Mouse (Mus musculus) CH12.LX (cell line): ENCODE data around the gene Ppp1r11. TPM values are rescaled to one million over a fixed set of nuclear protein-coding genes. Genes with fewer than 3 reads are reported as not detected.

ENCODE experiments used
- DNase-seq: peaks from one replicate; pipeline ENCODE4 v3.0.0-alpha.2; 2013; ENCODE audit errors: extremely low read depth
- H3K27ac ChIP-seq: 2 replicates; pipeline ENCODE4 v1.5.1; 2012; ENCODE audit warnings: low read depth, mild to moderate bottlenecking, control low read depth, moderate library complexity; ENCODE audit not compliant: insufficient read depth
- H3K27me3 ChIP-seq: replicated peaks from 2 replicates; pipeline ENCODE3; 2012; ENCODE audit warnings: inconsistent platforms
- H3K36me3 ChIP-seq, 2 experiments: replicated peaks in 1 of 2; 2 replicates each; pipeline versions ENCODE3 to v1.6.1; 2012; ENCODE audit warnings: inconsistent platforms in 1 of 2, low read length in 1 of 2, mild to moderate bottlenecking in 1 of 2, mixed read lengths in 1 of 2, moderate library complexity in 1 of 2; ENCODE audit not compliant: control insufficient read depth in 1 of 2, insufficient read depth in 1 of 2
- H3K4me1 ChIP-seq, 2 experiments: 2 replicates each; pipeline ENCODE4 v1.6.1; 2012; ENCODE audit warnings: inconsistent platforms in 1 of 2, moderate library complexity in 1 of 2; ENCODE audit not compliant: insufficient read depth in 2 of 2, control insufficient read depth in 1 of 2
- H3K4me2 ChIP-seq: 2 replicates; pipeline ENCODE4 v1.6.1; 2012; ENCODE audit warnings: low read depth, mild to moderate bottlenecking, control low read depth; ENCODE audit not compliant: poor library complexity, insufficient read depth, severe bottlenecking
- H3K4me3 ChIP-seq, 3 experiments: fragments of 150-350 bp in 1 of 3; sonication (generic) in 1 of 3; replicated peaks in 1 of 3; 2 replicates each; pipeline versions ENCODE3 to v1.5.1; 2011 to 2012; ENCODE audit warnings: low read depth in 2 of 3, low read length in 2 of 3, mild to moderate bottlenecking in 2 of 3, moderate library complexity in 2 of 3, control low read depth in 1 of 3, improper control_type of control experiment in 1 of 3, inconsistent platforms in 1 of 3, mixed read lengths in 1 of 3; ENCODE audit not compliant: poor library complexity in 1 of 3
- H3K79me2 ChIP-seq: replicated peaks from 2 replicates; pipeline ENCODE4 v1.6.1; 2012; ENCODE audit warnings: mild to moderate bottlenecking, moderate library complexity; ENCODE audit not compliant: control insufficient read depth, poor library complexity, insufficient read depth, severe bottlenecking; ENCODE audit errors: extremely low read depth
- H3K9ac ChIP-seq: 2 replicates; pipeline ENCODE4 v1.6.1; 2012; ENCODE audit warnings: low read depth, mild to moderate bottlenecking, control low read depth, moderate library complexity; ENCODE audit not compliant: insufficient read depth
- H3K9me3 ChIP-seq: replicated peaks from 2 replicates; pipeline ENCODE3; 2012; ENCODE audit warnings: low read length, inconsistent platforms, mixed read lengths
- BHLHE40 ChIP-seq: IDR thresholded peaks from 2 replicates; pipeline ENCODE4 v1.6.1; 2011; ENCODE audit warnings: mild to moderate bottlenecking, low read depth, low read length, improper control_type of control experiment
- ELF1 ChIP-seq: IDR thresholded peaks from 2 replicates; pipeline ENCODE4 v1.6.1; 2014; ENCODE audit warnings: low read depth, mild to moderate bottlenecking, inconsistent platforms, low read length, improper control_type of control experiment
- EP300 ChIP-seq: IDR thresholded peaks from 2 replicates; pipeline ENCODE4 v1.6.1; 2011; ENCODE audit warnings: low read length, improper control_type of control experiment
- ETS1 ChIP-seq: conservative IDR thresholded peaks from 2 replicates; pipeline ENCODE4 v1.6.1; 2012; ENCODE audit warnings: low read depth, mild to moderate bottlenecking, inconsistent platforms, low read length, improper control_type of control experiment, moderate library complexity
- GABPA ChIP-seq: IDR thresholded peaks from 2 replicates; pipeline ENCODE4 v1.6.1; 2012; ENCODE audit warnings: low read depth, low read length, improper control_type of control experiment, inconsistent platforms; ENCODE audit not compliant: insufficient replicate concordance
- IRF4 ChIP-seq: IDR thresholded peaks from 2 replicates; pipeline ENCODE4 v1.6.1; 2014; ENCODE audit warnings: low read depth, mild to moderate bottlenecking, inconsistent platforms, low read length, improper control_type of control experiment
- JUN ChIP-seq: IDR thresholded peaks from 2 replicates; pipeline ENCODE4 v1.6.1; 2011; ENCODE audit warnings: low read depth, mild to moderate bottlenecking, low read length, improper control_type of control experiment, moderate library complexity; ENCODE audit not compliant: insufficient read depth
- JUND ChIP-seq: conservative IDR thresholded peaks from 2 replicates; pipeline ENCODE4 v1.6.1; 2011; ENCODE audit warnings: low read depth, low read length, improper control_type of control experiment
- NRF1 ChIP-seq: IDR thresholded peaks from 2 replicates; pipeline ENCODE4 v1.6.1; 2014; ENCODE audit warnings: low read depth, mild to moderate bottlenecking, inconsistent platforms, low read length, improper control_type of control experiment, moderate library complexity
- POLR2A ChIP-seq: IDR thresholded peaks from 2 replicates; pipeline ENCODE4 v1.6.1; 2011; ENCODE audit warnings: low read depth, mild to moderate bottlenecking, improper control_type of control experiment, low read length
- RCOR1 ChIP-seq: conservative IDR thresholded peaks from 2 replicates; pipeline ENCODE4 v1.6.1; 2012; ENCODE audit warnings: low read depth, mild to moderate bottlenecking, inconsistent platforms, low read length, improper control_type of control experiment
- SMC3 ChIP-seq: IDR thresholded peaks from 2 replicates; pipeline ENCODE4 v1.6.1; 2011; ENCODE audit warnings: low read depth, low read length, improper control_type of control experiment
- UBTF ChIP-seq: IDR thresholded peaks from 2 replicates; pipeline ENCODE4 v1.6.1; 2012; ENCODE audit warnings: low read depth, mild to moderate bottlenecking, inconsistent platforms, low read length, improper control_type of control experiment, moderate library complexity
- ZKSCAN1 ChIP-seq: IDR thresholded peaks from 2 replicates; pipeline ENCODE4 v1.6.1; 2012; ENCODE audit warnings: low read depth, inconsistent platforms, low read length, improper control_type of control experiment, borderline replicate concordance
- ZMIZ1 ChIP-seq: IDR thresholded peaks from 2 replicates; pipeline ENCODE4 v1.6.1; 2012; ENCODE audit warnings: low read depth, mild to moderate bottlenecking, inconsistent platforms, low read length, improper control_type of control experiment
- dilution Hi-C: fragments of 300-500 bp; cut with MboI; formaldehyde crosslinking; loops from 2 replicates; pipeline ENCODE4 v1.14.3; 2020; ENCODE audit warnings: low sequenced_read_pairs; ENCODE audit not compliant: extremely low pct_unique_long_range_greater_than_20kb, extremely low pct_ligation_motif_present
- in situ Hi-C: fragments of 300-500 bp; cut with MboI; formaldehyde crosslinking; loops from 3 replicates; pipeline ENCODE4 v1.14.3; 2019; ENCODE audit warnings: low sequenced_read_pairs, low pct_ligation_motif_present, low pct_unique_long_range_greater_than_20kb, mixed read lengths
- polyA plus RNA-seq: library from polyadenylated mRNA; unstranded; fragments of >175 nt; gene quantifications from 2 replicates; pipeline ENCODE4 v1.2.1, GENCODE M21; 2012; ENCODE audit warnings: low read depth; ENCODE audit not compliant: insufficient read length
- total RNA-seq, 2 experiments: library from RNA; depleted of rRNA; stranded (reverse); fragments of 300-350 nt in 1 of 2; fragments of >200 nt in 1 of 2; gene quantifications; 2 replicates each; pipeline ENCODE4 v1.2.3; 2012 to 2014

The Ppp1r11 gene
- total and polyA plus RNA-seq, 3 experiments, result 120 to 238 (median 209) TPM

- in situ Hi-C loops (no loop called here), dilution Hi-C loops (no loop called here)
- no peaks in the 10 kb centered on the region for H3K9me3 ChIP-seq
- H3K79me2 ChIP-seq, result no peaks in the 10 kb centered on the region
- H3K36me3 ChIP-seq, result no peaks in the 10 kb centered on the region
- H3K4me2 ChIP-seq, result peak overlapping the region; percentile 9; the same call in 1 of the 2 replicates
- peaks cover 9% of the 10 kb centered on the region in 2 experiments for H3K4me1 ChIP-seq
- H3K4me3 ChIP-seq, result no peak overlapping the region
- H3K27ac ChIP-seq, result no peak overlapping the region
- TF ChIP-seq ZMIZ1, result no peak
- H3K27me3 ChIP-seq, result no peaks in the 10 kb centered on the region
- DNase-seq, result no peak
- peak overlapping the region; percentile 48; the same call in 1 of the 2 replicates for H3K9ac ChIP-seq
Measured at GRCm38 (mm10) chr17:36938056-36938455, 13.5 kb downstream of the Ppp1r11 start.

- Histone ChIP-seq H3K4me2 (no peak overlapping the region), H3K27me3 (peaks cover 3% of the 10 kb centered on the region), H3K9ac (no peak overlapping the region), H3K4me1 (peaks cover 0 to 12% of the 10 kb centered on the region in 2 experiments; a peak in 3 of 4 replicates), H3K9me3 (no peaks in the 10 kb centered on the region), H3K4me3 (no peak overlapping the region), H3K27ac (no peak overlapping the region), H3K79me2 (no peaks in the 10 kb centered on the region), H3K36me3 (no peaks in the 10 kb centered on the region)
- DNase-seq, result no peak
- dilution Hi-C loops, result no loop called here
- in situ Hi-C loops, result no loop called here
- no peak for TF ChIP-seq SMC3
- TF ChIP-seq NRF1, result no peak
- no peak for TF ChIP-seq JUN
- no peak for TF ChIP-seq RCOR1
- TF ChIP-seq UBTF, result no peak
- no peak for TF ChIP-seq EP300
- no peak for TF ChIP-seq POLR2A
- no peak for TF ChIP-seq BHLHE40
- no peak for TF ChIP-seq ETS1
- no peak for TF ChIP-seq ZKSCAN1
- no peak for TF ChIP-seq GABPA
Measured at GRCm38 (mm10) chr17:36931806-36932205, 19.7 kb downstream of the Ppp1r11 start.

- peaks cover 6% of the 10 kb centered on the region for H3K27me3 ChIP-seq
- H3K36me3 ChIP-seq, result no peaks in the 10 kb centered on the region
- no peaks in the 10 kb centered on the region for H3K9me3 ChIP-seq
- DNase-seq, result no peak
- H3K27ac ChIP-seq, result no peak overlapping the region
- no peak overlapping the region for H3K9ac ChIP-seq
- H3K79me2 ChIP-seq, result no peaks in the 10 kb centered on the region
- dilution Hi-C loops, result no loop called here
- in situ Hi-C loops, result no loop called here
- H3K4me3 ChIP-seq, result no peak overlapping the region
- H3K4me2 ChIP-seq, result no peak overlapping the region
- H3K4me1 ChIP-seq, result peaks cover 0 to 12% of the 10 kb centered on the region in 2 experiments; a peak in 3 of 4 replicates
- no peak for TF ChIP-seq JUND
- TF ChIP-seq IRF4, result no peak
- TF ChIP-seq ELF1, result no peak
Measured at GRCm38 (mm10) chr17:36931130-36931529, 20.4 kb downstream of the Ppp1r11 start.
